Mouse (Mus musculus) embryonic fibroblast, embryonic 13.5 days (primary cell): ENCODE results near the gene Olfr51.

ENCODE experiments used
- CTCF ChIP-seq: IDR thresholded peaks from 2 replicates; pipeline ENCODE4 v1.5.1; 2011; ENCODE audit warnings: mild to moderate bottlenecking, control low read depth, low read length, moderate library complexity, borderline replicate concordance; ENCODE audit not compliant: insufficient read depth
- POLR2A ChIP-seq: IDR thresholded peaks from 2 replicates; pipeline ENCODE4 v1.6.1; 2011; ENCODE audit warnings: low read depth, mild to moderate bottlenecking, control low read depth, low read length, moderate library complexity

DNA sequence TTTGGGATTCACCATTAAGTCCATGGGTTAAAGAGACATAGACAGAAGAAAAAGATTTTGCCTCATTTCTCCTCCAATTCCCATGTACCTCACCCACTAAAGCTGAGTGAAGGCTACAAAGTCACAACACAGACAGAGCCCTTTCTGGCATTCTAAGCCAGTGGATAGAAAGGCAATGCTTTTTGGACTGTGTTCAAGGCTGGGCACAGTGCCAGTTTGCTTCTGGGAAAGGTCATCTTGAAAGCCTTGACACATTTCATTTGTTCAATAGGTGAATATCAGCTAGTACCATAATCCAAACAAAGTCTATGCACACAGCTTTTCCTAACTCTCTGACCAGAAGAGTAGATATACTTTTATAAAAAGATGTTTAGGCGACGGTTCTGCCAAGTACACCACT is 32.6 kb downstream of the Olfr51 start:
- TF ChIP-seq POLR2A, result no peak
- no peak for TF ChIP-seq CTCF
